Mouse (Mus musculus) 3T3-L1 (cell line): ENCODE results near the gene Arhgap4.

Experiments used
- DNase-seq: peaks from one replicate; pipeline ENCODE4 v3.0.0-alpha.2; 2015; ENCODE audit warnings: low read depth, low spot score

Arhgap4 gene

DNA sequence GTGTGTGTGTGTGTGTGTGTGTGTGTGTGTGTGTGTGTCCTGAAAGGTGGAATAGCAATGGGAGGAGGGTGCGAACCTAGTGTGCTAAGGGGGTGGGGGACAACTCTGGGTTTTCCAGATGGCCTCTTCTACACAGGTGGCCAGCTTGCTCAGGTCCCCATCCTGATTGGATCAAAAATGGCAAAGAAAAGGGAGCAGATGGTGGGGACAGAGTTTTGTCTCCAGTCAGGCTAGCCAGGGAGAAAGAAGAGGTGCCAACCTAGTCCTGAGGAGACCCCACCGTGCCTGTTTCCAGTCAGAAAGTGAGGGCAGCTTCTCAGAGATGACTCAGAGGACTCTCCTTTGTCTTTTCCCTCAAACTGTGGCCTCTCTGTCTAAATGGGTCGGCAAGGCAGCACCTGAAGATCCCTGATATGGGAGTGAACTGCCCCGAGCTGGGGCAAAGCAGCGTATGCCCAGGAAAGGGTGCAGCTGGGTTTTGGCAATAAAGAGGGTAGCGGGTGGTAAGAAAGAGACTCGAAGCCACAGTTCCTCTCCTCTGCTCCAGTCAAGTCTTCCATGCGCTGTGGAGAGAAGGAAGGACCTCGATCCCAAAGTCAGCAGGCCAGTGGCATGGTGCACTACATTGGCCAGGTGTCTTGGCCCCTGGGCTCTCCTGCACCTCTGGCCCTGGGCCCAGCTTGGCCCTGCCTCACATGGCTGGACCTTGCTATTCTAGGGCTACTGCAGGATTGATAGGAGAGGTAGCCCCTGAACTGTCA, 67.2 kb downstream of the Arhgap4 start:
- DNase-seq: no peak
